Mouse (Mus musculus) liver, embryonic 11.5 days (tissue): Measurements from ENCODE around the gene Mef2b. TPM values are rescaled to one million over a fixed set of nuclear protein-coding genes. Genes with fewer than 3 reads are reported as not detected.
A peak's percentile ranks its signal among the peaks of the same experiment; 100 is the strongest.
"Not testable (repeated sequence)": the region's sequence is repeated elsewhere in the genome, so short reads cannot be mapped to it uniquely, and the experiment has no call there.

Experiments used
- ATAC-seq: fragments of 200-750 bp; cut with Nextera tagmentation; replicated peaks from 2 replicates; pipeline ENCODE4 v1.8.0; 2017; ENCODE audit warnings: moderate number of reproducible peaks, mild to moderate bottlenecking, moderate TSS enrichment, moderate library complexity; ENCODE audit not compliant: low FRiP score
- DNase-seq: peaks from one replicate; pipeline ENCODE4 v3.0.0-alpha.2; 2017; ENCODE audit warnings: low spot score
- H3K27ac ChIP-seq: fragments of 300-500 bp; sonication (generic); 2 replicates; pipeline ENCODE4 v1.5.1; 2014; ENCODE audit warnings: mild to moderate bottlenecking, low read depth, low read length, control low read depth
- H3K27me3 ChIP-seq: fragments of 300-500 bp; sonication (generic); replicated peaks from 2 replicates; pipeline ENCODE4 v1.6.1; 2014; ENCODE audit warnings: low read length, mixed read lengths; ENCODE audit not compliant: control insufficient read depth, insufficient read depth
- H3K36me3 ChIP-seq: fragments of 300-500 bp; sonication (generic); 2 replicates; pipeline ENCODE4 v1.6.1; 2014; ENCODE audit warnings: mild to moderate bottlenecking, low read length, moderate library complexity, mixed read lengths; ENCODE audit not compliant: control insufficient read depth, insufficient read depth
- H3K4me1 ChIP-seq: fragments of 300-500 bp; sonication (generic); replicated peaks from 2 replicates; pipeline ENCODE4 v1.6.1; 2014; ENCODE audit warnings: low read length, mixed read lengths; ENCODE audit not compliant: control insufficient read depth, insufficient read depth
- H3K4me2 ChIP-seq: fragments of 300-500 bp; sonication (generic); 2 replicates; pipeline ENCODE4 v1.6.1; 2014; ENCODE audit warnings: mild to moderate bottlenecking, control low read depth, moderate library complexity
- H3K4me3 ChIP-seq: fragments of 300-500 bp; sonication (generic); 2 replicates; pipeline ENCODE4 v1.5.1; 2014; ENCODE audit warnings: low read depth, low read length, control low read depth
- H3K9ac ChIP-seq: fragments of 300-500 bp; sonication (generic); 2 replicates; pipeline ENCODE4 v1.6.1; 2014; ENCODE audit warnings: low read depth, low read length, control low read depth
- H3K9me3 ChIP-seq: fragments of 300-500 bp; sonication (generic); 2 replicates; pipeline ENCODE4 v1.6.1; 2016; ENCODE audit warnings: low read length, inconsistent platforms, mixed read lengths; ENCODE audit not compliant: control insufficient read depth
- WGBS: fragments of 180-500 bp; shearing (Covaris S2); extraction: QIAGEN DNeasy Blood & Tissue Kit; methylation state at CpG from one replicate; pipeline ENCODE4 v1.1.7; 2014; 5-methylcytosine and 5-hydroxymethylcytosine counted together
- microRNA-seq: library from miRNA; unstranded; fragments of <30 nt; microRNA quantifications from one replicate; pipeline ENCODE4, GENCODE M21; 2017; ENCODE audit warnings: borderline number of aligned reads
- polyA plus RNA-seq: library from polyadenylated mRNA; unstranded; fragments of >200 nt; fragmentation: Nextera tagmentation; extraction: Ambion mirVana; gene quantifications from 2 replicates; pipeline ENCODE4 v1.2.1, GENCODE M21; 2014

Mef2b gene
- polyA plus RNA-seq, 1 experiment from 2014 or later, result 0.51 TPM

DNA sequence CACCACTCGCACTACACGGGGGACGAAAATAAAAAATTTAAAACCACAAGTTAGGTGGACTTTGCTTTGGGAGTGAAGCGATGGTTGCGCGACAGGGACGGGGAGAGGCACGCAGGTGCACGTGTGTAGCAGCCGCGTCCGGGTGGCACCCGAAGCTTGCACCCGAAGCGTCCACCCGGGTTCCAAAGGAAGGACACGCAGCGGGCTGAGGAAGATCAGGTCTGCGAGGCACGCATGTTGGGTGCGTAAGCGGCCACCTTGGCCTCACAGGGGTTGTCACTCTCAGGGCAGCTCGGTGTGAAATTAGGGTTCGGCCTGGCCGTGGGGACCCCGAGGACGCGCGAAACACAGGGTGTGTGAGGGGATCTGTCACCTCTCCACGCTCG, 72.2 kb downstream of the Mef2b start:
- WGBS, result 2% methylated on average over 31 of the region's 31 CpGs
- H3K27ac ChIP-seq, result peak overlapping the region; percentile 49; the same call in 1 of the 2 replicates
- no peaks in the 10 kb centered on the region for H3K27me3 ChIP-seq
- H3K9me3 ChIP-seq, result no peaks in the 10 kb centered on the region
- no peaks in the 10 kb centered on the region for H3K36me3 ChIP-seq
- peak overlapping the region; percentile 98 for H3K4me2 ChIP-seq
- H3K4me3 ChIP-seq, result peak overlapping the region; percentile 70
- ATAC-seq, result peak; percentile 2; the same call in 1 of the 2 replicates
- peaks cover 16% of the 10 kb centered on the region for H3K4me1 ChIP-seq
- peak overlapping the region; percentile 79 for H3K9ac ChIP-seq
- DNase-seq, result no peak

DNA sequence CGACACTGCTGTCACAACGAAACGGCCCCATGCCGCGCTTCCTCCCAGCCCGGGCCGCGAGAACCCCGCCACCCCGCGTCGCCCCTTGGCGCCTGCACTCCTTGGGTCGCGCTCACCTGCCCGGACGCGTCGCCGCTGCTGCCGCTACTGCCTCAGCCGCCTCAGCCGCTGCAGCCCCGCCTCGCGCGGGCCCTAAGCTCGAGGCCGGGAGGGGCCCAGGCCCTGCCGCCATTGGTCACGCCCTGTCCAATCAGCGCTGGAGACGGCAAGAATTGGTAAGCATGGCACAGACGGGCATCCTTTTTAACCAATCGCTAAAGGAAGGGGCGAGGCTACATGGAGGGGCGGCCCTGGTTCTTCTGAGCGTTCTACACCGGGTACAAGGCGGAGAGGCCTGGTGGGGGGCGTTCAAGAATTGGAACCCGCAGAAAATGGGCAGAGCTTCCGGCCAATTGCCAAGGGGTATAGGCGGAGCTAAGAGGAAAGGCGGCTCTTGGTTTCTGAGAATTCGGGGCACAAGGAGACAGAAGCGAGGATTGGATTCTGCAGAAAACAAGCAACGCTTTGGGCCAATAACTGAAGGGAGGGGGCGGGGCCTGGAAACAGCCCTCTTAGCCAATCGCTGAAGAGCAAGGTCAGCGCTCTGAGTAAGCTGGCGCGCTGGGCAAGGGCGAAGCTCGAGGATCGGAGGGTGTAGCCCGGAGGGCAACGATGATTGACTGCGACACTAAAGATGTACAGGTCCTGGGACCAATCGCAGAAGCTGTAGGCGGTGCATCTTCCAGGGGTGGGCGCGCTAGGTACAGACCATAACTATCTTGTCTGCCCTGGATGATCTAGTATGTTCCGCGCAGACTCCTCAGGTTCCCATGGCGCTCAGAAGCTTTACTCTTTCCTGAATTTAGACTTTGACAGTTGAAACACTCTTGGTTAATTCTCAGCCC, 72.9 kb downstream of the Mef2b start, which contains the start of gene Slc25a42:
Slc25a42 (minus strand) TSS at position 194 of the 944 bp plus-strand sequence.
- no peaks in the 10 kb centered on the region for H3K27me3 ChIP-seq
- peak within 1 kb of the TSS; percentile 67 for H3K27ac ChIP-seq
- ATAC-seq (peak; percentile 96), DNase-seq (peak; percentile 94)
- no peaks in the 10 kb centered on the region for H3K9me3 ChIP-seq
- H3K4me1 ChIP-seq, result peaks cover 16% of the 10 kb centered on the region
- H3K4me3 ChIP-seq, result peak within 1 kb of the TSS; percentile 70
- H3K9ac ChIP-seq, result peak within 1 kb of the TSS; percentile 79
- peak within 1 kb of the TSS; percentile 98 for H3K4me2 ChIP-seq
- H3K36me3 ChIP-seq, result no peaks in the 10 kb centered on the region
- WGBS, result under 1% methylated on average over 64 of the region's 66 CpGs

DNA sequence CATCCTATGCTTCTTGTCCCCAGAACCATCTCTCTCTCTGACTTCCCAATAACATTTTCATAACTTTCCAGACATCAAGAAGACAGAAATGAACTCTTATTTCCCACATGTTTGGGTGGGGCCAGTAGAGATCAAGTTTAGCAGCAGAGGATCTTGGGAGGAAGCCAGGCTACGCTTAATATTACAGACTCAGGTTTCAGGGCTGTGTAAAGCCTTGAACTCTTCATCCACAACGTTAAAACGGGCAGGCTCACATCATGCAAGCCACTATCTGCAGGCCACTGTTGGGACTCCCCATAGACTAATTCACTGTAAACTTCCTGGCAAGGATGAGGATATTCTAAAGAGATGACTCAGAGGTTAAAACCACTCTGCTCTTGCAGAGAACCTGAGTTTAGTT, 74.9 kb downstream of the Mef2b start:
- Histone ChIP-seq H3K36me3 (no peaks in the 10 kb centered on the region), H3K27ac (no peak overlapping the region), H3K9me3 (no peaks in the 10 kb centered on the region), H3K9ac (no peak overlapping the region), H3K4me2 (no peak overlapping the region), H3K4me1 (peaks cover 12% of the 10 kb centered on the region), H3K27me3 (no peaks in the 10 kb centered on the region), H3K4me3 (no peak overlapping the region)
- no peak for DNase-seq
- ATAC-seq, result no peak
- 69% methylated on average over 3 of the region's 3 CpGs for WGBS

DNA sequence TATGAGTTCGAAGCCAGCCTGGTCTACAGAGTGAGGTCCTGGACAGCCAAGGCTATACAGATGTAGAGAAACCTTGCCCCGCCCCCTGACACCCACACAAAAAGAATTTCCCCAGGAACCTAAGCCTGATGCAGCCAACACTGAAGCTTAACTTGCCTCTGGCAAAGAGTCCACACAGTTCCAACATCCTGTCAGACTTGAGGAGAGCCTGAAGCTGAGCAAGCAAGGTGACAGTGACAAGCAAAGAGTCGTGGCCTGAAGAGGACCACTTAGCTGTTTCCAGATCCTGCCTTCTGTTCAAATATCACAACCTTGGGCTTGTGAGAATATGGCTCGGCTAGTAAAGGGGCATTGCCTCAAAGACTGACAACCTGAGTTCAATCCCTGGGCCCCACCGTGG, 75.6 kb downstream of the Mef2b start:
- H3K9me3 ChIP-seq, result no peaks in the 10 kb centered on the region
- no peak overlapping the region for H3K4me2 ChIP-seq
- H3K4me3 ChIP-seq, result no peak overlapping the region
- WGBS, result 67% methylated on average over 5 of the region's 5 CpGs
- DNase-seq (no peak), ATAC-seq (no peak)
- peaks cover 12% of the 10 kb centered on the region for H3K4me1 ChIP-seq
- H3K9ac ChIP-seq, result no peak overlapping the region
- H3K36me3 ChIP-seq, result no peaks in the 10 kb centered on the region
- H3K27ac ChIP-seq, result no peak overlapping the region
- no peaks in the 10 kb centered on the region for H3K27me3 ChIP-seq

DNA sequence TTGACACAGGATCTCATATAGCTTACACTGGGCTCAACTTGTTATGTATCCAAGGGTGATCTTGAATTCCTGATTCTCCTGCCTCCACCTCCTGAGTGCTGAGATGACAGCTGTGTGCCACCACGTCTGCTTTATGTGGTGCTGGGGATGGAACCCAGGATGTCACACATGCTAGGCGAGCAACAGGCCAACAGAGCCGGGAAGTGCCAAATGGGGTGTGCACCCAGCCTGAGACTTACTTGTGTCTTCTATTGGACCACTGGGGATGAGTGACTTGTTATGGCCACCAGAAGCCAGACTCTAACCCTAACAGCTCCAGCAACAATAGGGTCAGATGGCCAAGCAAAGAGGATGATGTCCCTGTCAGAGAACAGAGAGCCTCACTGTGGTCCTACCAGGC, 76.7 kb downstream of the Mef2b start:
- not testable (repeated sequence) for H3K4me1 ChIP-seq, DNase-seq, H3K4me2 ChIP-seq, H3K36me3 ChIP-seq, H3K9me3 ChIP-seq, H3K27me3 ChIP-seq, H3K9ac ChIP-seq, ATAC-seq, H3K4me3 ChIP-seq, H3K27ac ChIP-seq
- 83% methylated on average over 3 of the region's 3 CpGs for WGBS

DNA sequence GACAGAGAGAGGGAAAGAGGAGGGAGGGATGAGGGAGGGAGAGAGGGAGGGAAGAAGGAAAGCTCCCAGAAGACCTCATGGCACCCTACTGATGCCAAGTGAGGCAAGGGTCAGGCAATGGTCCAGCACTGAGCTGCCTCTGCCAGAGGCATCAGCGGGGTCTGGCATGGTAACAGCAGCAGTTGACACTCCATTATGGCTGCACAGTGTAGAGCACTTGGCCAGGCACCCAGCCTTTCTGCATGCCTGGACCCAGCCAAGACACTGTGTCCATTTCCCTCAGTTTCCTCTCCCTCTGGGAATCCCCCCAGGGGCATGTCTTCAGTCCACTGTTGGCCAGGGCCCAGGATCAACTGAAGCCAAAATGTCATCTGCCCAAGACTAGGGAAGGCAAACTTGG, 77.1 kb downstream of the Mef2b start:
- Histone ChIP-seq H3K4me2 (no peak overlapping the region), H3K9ac (no peak overlapping the region), H3K27me3 (no peaks in the 10 kb centered on the region), H3K9me3 (no peaks in the 10 kb centered on the region), H3K4me1 (peaks cover 4% of the 10 kb centered on the region), H3K4me3 (no peak overlapping the region), H3K27ac (no peak overlapping the region), H3K36me3 (peaks cover 3% of the 10 kb centered on the region; the same call in 1 of the 2 replicates)
- WGBS, result 71% methylated on average over 1 of the region's 1 CpGs
- ATAC-seq (no peak), DNase-seq (no peak)

Small RNA genes within 50 kb of the gene (microRNA-seq; reads per million reads assigned to microRNA genes)
- not detected for gene Mir7066

Other genes with a start within 250 kb of the Mef2b start
- gene Tssk6, start 237.5 kb upstream of the Mef2b start, polyA plus RNA-seq, result 4.5 and 5.2 TPM in 2 replicates
- gene Ndufa13, start 237.2 kb upstream of the Mef2b start, polyA plus RNA-seq, result 145 and 159 TPM in 2 replicates
- gene Yjefn3, start 237.0 kb upstream of the Mef2b start, polyA plus RNA-seq, result 1.7 and 1.9 TPM in 2 replicates
- 72.6 and 75.3 TPM in 2 replicates for gene Gatad2a, start 143.3 kb upstream of the Mef2b start, polyA plus RNA-seq
- gene Mau2, start 97.0 kb upstream of the Mef2b start, polyA plus RNA-seq, result 42.1 and 46.5 TPM in 2 replicates
- gene Sugp1, start 96.9 kb upstream of the Mef2b start, polyA plus RNA-seq, result 30.8 and 32.4 TPM in 2 replicates
- 0.60 and 0.82 TPM in 2 replicates for gene Tm6sf2, start 66.8 kb upstream of the Mef2b start, polyA plus RNA-seq
- 0.27 and 0.64 TPM in 2 replicates for gene Hapln4, start 56.3 kb upstream of the Mef2b start, polyA plus RNA-seq
- 0.08 and 0.15 TPM in 2 replicates for gene Ncan, start 18.8 kb upstream of the Mef2b start, polyA plus RNA-seq
- 32.9 and 35.4 TPM in 2 replicates for gene Nr2c2ap, start 8.4 kb upstream of the Mef2b start, polyA plus RNA-seq
- 15.2 and 16.7 TPM in 2 replicates for gene Rfxank, start 557 bp upstream of the Mef2b start, polyA plus RNA-seq
- gene Borcs8, start 212 bp upstream of the Mef2b start, polyA plus RNA-seq, result 38.6 and 46.2 TPM in 2 replicates
- 53.1 and 53.4 TPM in 2 replicates for gene Tmem161a, start 32.6 kb downstream of the Mef2b start, polyA plus RNA-seq
- 7.1 and 7.9 TPM in 2 replicates for gene Slc25a42, start 72.6 kb downstream of the Mef2b start, polyA plus RNA-seq
- 33.0 and 40.8 TPM in 2 replicates for gene Sugp2, start 94.5 kb downstream of the Mef2b start, polyA plus RNA-seq
- 34.8 and 35.0 TPM in 2 replicates for gene Armc6, start 94.8 kb downstream of the Mef2b start, polyA plus RNA-seq
- gene Homer3, start 143.1 kb downstream of the Mef2b start, polyA plus RNA-seq, result 33.9 and 37.9 TPM in 2 replicates
- 56.5 and 59.1 TPM in 2 replicates for gene Ddx49, start 162.8 kb downstream of the Mef2b start, polyA plus RNA-seq
- 281 and 298 TPM in 2 replicates for gene Cope, start 162.8 kb downstream of the Mef2b start, polyA plus RNA-seq
- gene Cers1, start 176.1 kb downstream of the Mef2b start, polyA plus RNA-seq, result 1.1 and 1.2 TPM in 2 replicates
- 1.6 and 2.6 TPM in 2 replicates for gene Gdf1, start 190.1 kb downstream of the Mef2b start, polyA plus RNA-seq
- 21.1 and 23.7 TPM in 2 replicates for gene Upf1, start 213.6 kb downstream of the Mef2b start, polyA plus RNA-seq
- gene Comp, start 233.8 kb downstream of the Mef2b start, polyA plus RNA-seq, result 0.43 and 0.48 TPM in 2 replicates